Mouse (Mus musculus) heart, postnatal 0 days (tissue): ENCODE measurements at regions not wholly inside any gene's neighbourhood (a gene's known extent, or its start where the extent isn't known, plus 50 kb on each side); places are given as distances from the start of the nearest gene placed in this dataset.

Experiments
- ATAC-seq: fragments of 200-750 bp; cut with Nextera tagmentation; 2 replicates; pipeline ENCODE4 v1.8.0; 2017; ENCODE audit warnings: low read depth, moderate number of reproducible peaks, moderate library complexity; ENCODE audit not compliant: insufficient read depth
- DNase-seq: peaks from one replicate; pipeline ENCODE4 v3.0.0-alpha.2; 2016; ENCODE audit warnings: low spot score
- H3K27ac ChIP-seq: fragments of 300-500 bp; sonication (generic); 2 replicates; pipeline ENCODE4 v1.5.1; 2014; ENCODE audit warnings: low read depth, mild to moderate bottlenecking
- H3K27me3 ChIP-seq: fragments of 300-500 bp; sonication (generic); 2 replicates; pipeline ENCODE4 v1.6.1; 2014; ENCODE audit warnings: low read length, mixed read lengths; ENCODE audit not compliant: control insufficient read depth, insufficient read depth
- H3K36me3 ChIP-seq: fragments of 300-500 bp; sonication (generic); replicated peaks from 2 replicates; pipeline ENCODE4 v1.6.1; 2014; ENCODE audit warnings: low read length, mixed read lengths; ENCODE audit not compliant: control insufficient read depth, insufficient read depth
- H3K4me1 ChIP-seq: fragments of 300-500 bp; sonication (generic); 2 replicates; pipeline ENCODE4 v1.6.1; 2014; ENCODE audit warnings: antibody characterized with exemption; ENCODE audit not compliant: control insufficient read depth, insufficient read depth
- H3K4me2 ChIP-seq: fragments of 300-500 bp; sonication (generic); 2 replicates; pipeline ENCODE4 v1.6.1; 2014; ENCODE audit warnings: low read depth, mild to moderate bottlenecking, low read length, moderate library complexity
- H3K4me3 ChIP-seq: fragments of 300-500 bp; sonication (generic); 2 replicates; pipeline ENCODE4 v1.5.1; 2014; ENCODE audit warnings: low read depth, low read length
- H3K9ac ChIP-seq: fragments of 300-500 bp; sonication (generic); replicated peaks from 2 replicates; pipeline ENCODE4 v1.6.1; 2014; ENCODE audit warnings: low read depth, low read length, mixed read lengths
- H3K9me3 ChIP-seq: fragments of 300-500 bp; sonication (generic); replicated peaks from 2 replicates; pipeline ENCODE4 v1.6.1; 2016; ENCODE audit warnings: low read length; ENCODE audit not compliant: control insufficient read depth
- CTCF ChIP-seq: IDR thresholded peaks from 2 replicates; pipeline ENCODE4 v1.5.1; 2016; ENCODE audit warnings: antibody characterized with exemption, control low read depth, low read depth
- EP300 ChIP-seq: IDR thresholded peaks from 2 replicates; pipeline ENCODE4 v1.6.1; 2016; ENCODE audit warnings: antibody characterized with exemption, low read depth
- WGBS: fragments of 180-500 bp; shearing (Covaris S2); extraction: QIAGEN DNeasy Blood & Tissue Kit; methylation state at CpG from one replicate; pipeline ENCODE4 v1.1.7; 2014; 5-methylcytosine and 5-hydroxymethylcytosine counted together

GRCm38 (mm10) chr2:28382051-28382802, 64.4 kb upstream of the Ppp1r26 start:
- Histone ChIP-seq H3K4me3 (no peak overlapping the region), H3K4me2 (no peak overlapping the region), H3K9me3 (no peaks in the 10 kb centered on the region), H3K27ac (no peak overlapping the region), H3K27me3 (no peaks in the 10 kb centered on the region), H3K4me1 (no peaks in the 10 kb centered on the region), H3K9ac (no peak overlapping the region), H3K36me3 (no peaks in the 10 kb centered on the region)
- no peak for DNase-seq
- no peak for TF ChIP-seq EP300
- TF ChIP-seq CTCF = no peak
- no peak for ATAC-seq
- WGBS = 87% methylated on average over 12 of the region's 12 CpGs

DNA sequence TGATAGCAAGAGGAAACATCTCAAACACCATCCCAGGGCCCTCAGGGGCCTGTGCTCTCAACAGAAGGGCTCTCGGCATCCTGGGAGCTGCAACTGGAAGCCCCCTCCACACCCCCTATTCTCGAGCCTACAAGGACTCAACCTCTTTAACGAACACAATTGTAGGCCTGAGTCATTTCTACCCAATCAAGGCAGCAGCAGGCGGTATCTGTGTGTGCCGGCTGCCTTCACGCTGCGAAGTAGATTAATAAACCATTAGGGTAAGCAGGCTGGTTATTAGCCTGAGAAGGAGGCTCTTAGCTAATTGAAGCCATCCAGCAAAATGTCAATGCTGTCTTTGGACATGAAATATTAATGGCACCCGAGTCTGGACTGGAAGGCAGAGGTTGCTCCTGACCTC, 61.7 kb upstream of the Ppp1r26 start:
- DNase-seq (no peak), ATAC-seq (no peak)
- no peak overlapping the region for H3K4me3 ChIP-seq
- 74% methylated on average over 8 of the region's 8 CpGs for WGBS
- no peak overlapping the region for H3K4me2 ChIP-seq
- no peaks in the 10 kb centered on the region for H3K36me3 ChIP-seq
- H3K27me3 ChIP-seq = no peaks in the 10 kb centered on the region
- no peak overlapping the region for H3K9ac ChIP-seq
- TF ChIP-seq CTCF = no peak
- no peak overlapping the region for H3K27ac ChIP-seq
- H3K9me3 ChIP-seq = no peaks in the 10 kb centered on the region
- no peaks in the 10 kb centered on the region for H3K4me1 ChIP-seq

- 39% methylated on average over 1 of the region's 1 CpGs for WGBS
- no peak overlapping the region for H3K27ac ChIP-seq
- 0 out of 2 replicates have a peak, but pooled peaks cover 5% of the 10 kb centered on the region for H3K27me3 ChIP-seq
- H3K4me1 ChIP-seq = no peaks in the 10 kb centered on the region
- ATAC-seq (no peak), DNase-seq (no peak)
- H3K9me3 ChIP-seq = no peaks in the 10 kb centered on the region
- H3K9ac ChIP-seq = no peak overlapping the region
- H3K4me3 ChIP-seq = no peak overlapping the region
- no peaks in the 10 kb centered on the region for H3K36me3 ChIP-seq
- TF ChIP-seq CTCF = no peak
- no peak for TF ChIP-seq EP300
- no peak overlapping the region for H3K4me2 ChIP-seq
These were observed 59.8 kb upstream of the Ppp1r26 start for GRCm38 (mm10) chr2:28386784-28387183.

GRCm38 (mm10) chr2:28387422-28387836, 59.2 kb upstream of the Ppp1r26 start:
- no peak for DNase-seq
- no peak overlapping the region for H3K4me2 ChIP-seq
- H3K4me3 ChIP-seq = no peak overlapping the region
- TF ChIP-seq CTCF = no peak
- no peak for TF ChIP-seq EP300
- H3K27ac ChIP-seq = no peak overlapping the region
- H3K27me3 ChIP-seq = 0 out of 2 replicates have a peak, but pooled peaks cover 5% of the 10 kb centered on the region
- H3K36me3 ChIP-seq = no peaks in the 10 kb centered on the region
- no peaks in the 10 kb centered on the region for H3K4me1 ChIP-seq
- H3K9ac ChIP-seq = no peak overlapping the region
- H3K9me3 ChIP-seq = no peaks in the 10 kb centered on the region
- WGBS = 35% methylated on average over 6 of the region's 6 CpGs
- ATAC-seq = no peak

DNA sequence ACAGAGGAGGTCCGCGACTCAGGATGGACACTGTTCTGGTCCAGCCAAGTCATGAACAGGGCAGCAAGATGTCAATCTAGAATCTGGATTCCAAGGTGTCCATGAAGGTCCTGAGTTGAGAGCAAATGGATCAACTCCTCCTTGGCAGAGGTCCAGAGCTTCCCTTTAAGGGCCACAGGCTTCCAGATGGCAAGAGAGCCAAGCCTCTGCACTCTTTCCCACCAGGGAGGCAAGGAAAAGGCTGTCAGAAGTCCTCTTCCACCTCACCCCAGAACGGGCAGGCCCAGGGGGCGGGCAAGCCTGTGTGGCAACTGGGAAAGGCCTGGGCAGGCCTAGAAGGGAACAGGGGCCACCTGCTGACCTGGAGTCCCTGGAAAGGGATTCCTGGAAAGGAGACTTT, 58.7 kb upstream of the Ppp1r26 start:
- ATAC-seq = no peak

DNA sequence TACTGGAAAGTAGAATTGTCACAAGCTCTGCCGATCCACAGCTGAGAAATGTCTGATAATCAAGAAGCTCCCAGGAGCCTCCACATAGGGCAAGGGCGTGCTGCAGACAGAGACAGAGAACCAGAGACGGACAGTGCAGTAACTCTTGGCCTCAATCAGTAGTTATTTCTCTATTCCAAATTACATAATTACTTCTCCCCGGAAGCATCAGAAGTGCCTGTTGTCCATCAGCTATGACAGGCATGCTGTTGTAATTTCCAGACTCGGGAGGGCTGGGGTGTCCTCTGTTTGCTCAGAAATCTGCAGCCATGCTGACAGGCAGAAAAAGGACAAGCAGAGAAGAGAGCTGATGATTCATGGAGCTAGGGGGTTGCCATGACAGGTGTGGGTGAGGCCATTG, 56.9 kb upstream of the Ppp1r26 start:
- DNase-seq = no peak
- TF ChIP-seq EP300 = no peak
- no peak overlapping the region for H3K9ac ChIP-seq
- H3K4me3 ChIP-seq = no peak overlapping the region
- WGBS = 58% methylated on average over 5 of the region's 5 CpGs
- H3K27ac ChIP-seq = no peak overlapping the region
- H3K4me2 ChIP-seq = no peak overlapping the region
- H3K27me3 ChIP-seq = 0 out of 2 replicates have a peak, but pooled peaks cover 5% of the 10 kb centered on the region
- H3K4me1 ChIP-seq = no peaks in the 10 kb centered on the region
- no peak for ATAC-seq
- H3K9me3 ChIP-seq = no peaks in the 10 kb centered on the region
- no peaks in the 10 kb centered on the region for H3K36me3 ChIP-seq

More for the DNA sequence above, 58.7 kb upstream of the Ppp1r26 start:
- no peak for DNase-seq
- Histone ChIP-seq H3K9ac (no peak overlapping the region), H3K4me3 (no peak overlapping the region), H3K4me1 (no peaks in the 10 kb centered on the region), H3K27me3 (0 out of 2 replicates have a peak, but pooled peaks cover 5% of the 10 kb centered on the region), H3K36me3 (no peaks in the 10 kb centered on the region), H3K9me3 (no peaks in the 10 kb centered on the region), H3K27ac (no peak overlapping the region), H3K4me2 (no peak overlapping the region)
- TF ChIP-seq CTCF (no peak), EP300 (no peak)
- WGBS = 79% methylated on average over 4 of the region's 4 CpGs
